Mouse (Mus musculus) sigmoid colon, adult 10 weeks (tissue): ENCODE measurements around the gene Ccrl2. TPM values are rescaled to one million over a fixed set of nuclear protein-coding genes. Genes with fewer than 3 reads are reported as not detected.

Source experiments
- polyA plus RNA-seq: library from polyadenylated mRNA; stranded (reverse); fragments of 350-450 nt; fragmentation: Illumina TruSeq; extraction: RNeasy Lipid Tissue Mini Kit (QIAGEN cat#74804); gene quantifications from one replicate; pipeline ENCODE4 v1.2.3, GENCODE M21; 2014; ENCODE audit warnings: low read depth, low replicate concordance

The Ccrl2 gene
- 0.98 TPM for polyA plus RNA-seq

DNA sequence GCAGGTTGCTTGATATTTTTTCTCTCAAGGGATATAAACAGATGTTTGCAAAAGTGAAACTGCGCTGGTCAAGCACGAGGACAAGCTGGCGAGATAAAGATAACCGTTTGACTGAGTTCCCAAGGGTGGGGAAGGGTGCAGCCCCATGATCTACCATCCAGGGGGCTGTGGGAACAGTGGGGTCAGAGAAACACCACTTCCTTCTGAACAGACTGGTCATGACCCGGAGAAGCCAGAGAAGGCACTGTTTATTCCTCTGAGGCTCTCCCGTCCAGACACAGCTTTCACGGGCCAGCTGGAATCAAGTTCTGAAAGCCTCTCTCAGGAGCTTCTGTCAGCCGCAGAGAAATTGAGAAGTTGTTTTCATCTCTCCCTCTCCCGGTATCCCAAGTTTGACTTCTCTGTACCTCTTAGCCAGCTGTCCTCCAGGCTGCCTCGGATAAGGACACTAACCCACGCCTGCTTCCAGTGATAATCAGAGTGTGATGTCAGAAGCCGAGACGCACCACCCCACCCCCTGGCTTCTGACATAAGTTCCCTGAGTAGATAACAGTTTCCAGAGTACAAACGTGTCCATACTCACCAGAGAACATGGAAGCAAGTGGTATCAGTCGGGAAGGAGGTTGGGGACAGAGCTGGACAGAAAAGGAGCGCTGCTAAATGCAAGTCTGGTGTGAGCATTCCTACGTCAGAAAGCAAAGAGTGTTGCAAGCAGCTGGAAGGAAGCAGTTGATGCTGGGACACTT is at the start of gene Ccrl2:
Ccrl2 (minus strand) TSS at position 722 of the 746 bp plus-strand sequence.

DNA sequence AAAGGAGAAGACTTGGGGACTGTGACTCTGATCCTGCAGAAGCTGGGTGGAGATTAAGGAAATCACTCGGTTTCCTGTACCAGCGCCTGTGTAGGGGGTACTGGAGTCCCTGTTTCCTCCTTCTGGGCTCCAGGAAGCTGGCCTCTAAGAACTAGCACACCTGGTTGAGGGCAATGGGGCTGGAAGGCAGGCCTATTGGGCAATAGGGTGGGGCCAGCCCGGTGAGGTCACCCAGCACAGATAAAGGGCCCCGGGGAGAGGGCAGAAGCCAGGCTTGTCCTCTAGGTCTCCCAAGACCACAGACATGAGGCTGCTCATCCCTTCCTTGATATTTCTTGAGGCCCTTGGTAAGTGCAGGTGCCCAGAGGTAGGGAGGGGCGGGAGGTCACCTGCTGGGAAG is 38.3 kb downstream of the Ccrl2 start, which contains the start of gene Ltf:
Ltf (plus strand) TSS at position 250 of the 400 bp plus-strand sequence.

Other genes with a start within 250 kb of the Ccrl2 start
- gene Prss44, start 243.5 kb downstream of the Ccrl2 start, polyA plus RNA-seq: not detected
- gene Prss43, start 230.8 kb downstream of the Ccrl2 start, polyA plus RNA-seq: not detected
- gene Prss45, start 222.9 kb downstream of the Ccrl2 start, polyA plus RNA-seq: not detected
- gene Prss46, start 213.0 kb downstream of the Ccrl2 start, polyA plus RNA-seq: not detected
- not detected for gene Prss50, start 199.6 kb downstream of the Ccrl2 start, polyA plus RNA-seq
- 3.4 TPM for gene Als2cl, start 177.6 kb downstream of the Ccrl2 start, polyA plus RNA-seq
- 0.35 TPM for gene Tmie, start 177.4 kb downstream of the Ccrl2 start, polyA plus RNA-seq
- not detected for gene Fam240a, start 140.7 kb downstream of the Ccrl2 start, polyA plus RNA-seq
- not detected for gene Tdgf1, start 111.4 kb downstream of the Ccrl2 start, polyA plus RNA-seq
- 0.35 TPM for gene Lrrc2, start 106.0 kb downstream of the Ccrl2 start, polyA plus RNA-seq
- gene Rtp3, start 66.9 kb downstream of the Ccrl2 start, polyA plus RNA-seq: 0.22 TPM
- not detected for gene Ltf, start 38.2 kb downstream of the Ccrl2 start, polyA plus RNA-seq
- 169 TPM for gene Lrrfip2, start 60.1 kb upstream of the Ccrl2 start, polyA plus RNA-seq
- 41.7 TPM for gene Mlh1, start 214.3 kb upstream of the Ccrl2 start, polyA plus RNA-seq
- gene Epm2aip1, start 214.4 kb upstream of the Ccrl2 start, polyA plus RNA-seq: 90.9 TPM